Mouse (Mus musculus) megakaryocyte, embryonic 14.5 days (primary cell): Measurements from ENCODE around the gene Mast4.

Experiments
- FLI1 ChIP-seq: IDR thresholded peaks from 2 replicates; pipeline ENCODE4 v1.6.1; 2012; ENCODE audit warnings: low read length, inconsistent platforms, mixed read lengths
- GATA1 ChIP-seq: IDR thresholded peaks from 3 replicates; pipeline ENCODE4 v1.6.1; 2012; ENCODE audit warnings: mixed read lengths, low read length, inconsistent platforms, borderline replicate concordance

DNA sequence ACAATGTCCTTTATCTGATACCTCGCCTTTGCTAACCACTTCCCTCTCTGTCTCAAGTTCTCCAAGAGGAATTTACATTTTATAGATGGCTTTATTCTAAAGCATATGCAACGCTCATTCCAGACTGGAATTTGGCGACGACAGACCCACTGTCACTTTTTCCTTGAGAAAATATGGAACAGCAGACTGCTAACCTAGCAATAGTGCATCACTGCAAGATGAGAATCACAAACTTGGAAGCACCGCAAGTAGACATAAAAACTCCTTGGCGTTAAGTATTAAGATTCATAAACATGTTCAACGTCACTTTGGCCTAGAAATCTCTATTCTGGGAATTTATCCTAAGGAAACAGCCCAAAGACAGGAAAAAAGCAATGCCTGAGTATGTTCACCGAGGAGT lies 447.5 kb downstream of the Mast4 start:
- no peak for TF ChIP-seq FLI1
- TF ChIP-seq GATA1: no peak
